Mouse (Mus musculus) heart, adult 18-20 months (tissue): Measurements from ENCODE around the gene Tm9sf2. TPM values are rescaled to one million over a fixed set of nuclear protein-coding genes. Genes with fewer than 3 reads are reported as not detected.
A peak's percentile ranks its signal among the peaks of the same experiment; 100 is the strongest.
"Not testable (repeated sequence)": the region's sequence is repeated elsewhere in the genome, so short reads cannot be mapped to it uniquely, and the experiment has no call there.

Experiments
- DNase-seq, 2 experiments: peaks; one replicate each; pipeline ENCODE4 v3.0.0; 2021 to 2022; ENCODE audit warnings: mixed read lengths in 1 of 2
- long read RNA-seq, 2 experiments: library from polyadenylated mRNA; stranded (forward); transcript quantifications; one replicate each; pipeline ENCODE4 v2.0.0; 2021
- total RNA-seq, 2 experiments: library from RNA; stranded (reverse); gene quantifications; 2 replicates each; pipeline ENCODE4 v1.2.3; 2021

Tm9sf2 gene
- total RNA-seq: 100 to 1,000 TPM; 130 to 139 TPM
- long read RNA-seq, experiment 1, transcript Tm9sf2-201 (17 exons, 3,107 nt): major isoform, 200 of 237 reads
- long read RNA-seq, experiment 1, partial matches to known transcripts: 17 of 237 reads
- long read RNA-seq, experiment 1, other reads (novel, unspliced or antisense): 20 of 237 reads
- long read RNA-seq, experiment 2, transcript Tm9sf2-201 (17 exons, 3,107 nt): major isoform, 94 of 126 reads
- long read RNA-seq, experiment 2, partial matches to known transcripts: 22 of 126 reads
- long read RNA-seq, experiment 2, other reads (novel, unspliced or antisense): 10 of 126 reads

DNA sequence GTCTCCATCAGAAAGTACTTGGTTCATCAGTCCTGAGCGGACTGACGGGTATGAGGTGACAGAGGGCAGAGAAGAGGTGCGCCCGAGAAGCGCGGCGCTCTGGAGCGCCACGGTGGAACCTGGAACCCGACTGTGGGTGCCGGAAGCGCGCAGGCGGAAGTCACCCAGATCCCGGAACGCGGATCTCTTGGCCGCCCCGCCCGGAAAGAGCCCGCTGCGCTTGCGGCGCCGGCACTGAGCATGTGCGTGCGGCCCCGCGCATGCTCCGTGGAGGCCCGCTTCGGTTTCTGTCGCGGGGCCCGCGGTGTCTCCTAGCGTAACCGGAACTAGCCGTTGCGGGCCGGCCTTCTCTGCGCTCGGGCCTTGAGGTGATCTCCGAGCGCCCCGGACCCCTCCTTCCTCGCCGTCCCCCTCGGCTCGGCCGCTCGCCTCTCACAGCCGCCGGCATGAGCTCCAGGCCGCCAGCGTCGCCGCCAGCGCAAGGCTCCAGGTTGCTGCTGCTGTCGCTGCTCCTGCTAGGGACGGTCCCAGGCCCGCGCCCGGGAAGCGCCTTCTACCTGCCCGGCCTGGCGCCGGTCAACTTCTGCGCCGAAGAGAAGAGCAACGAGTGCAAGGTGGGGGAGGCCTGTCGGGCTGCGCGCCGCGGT is at the start of gene Tm9sf2:
Gene Tm9sf2 (plus strand): TSS at position 217 of the 647 bp plus-strand sequence.
- peak; percentile 93 to 97 for DNase-seq

DNA sequence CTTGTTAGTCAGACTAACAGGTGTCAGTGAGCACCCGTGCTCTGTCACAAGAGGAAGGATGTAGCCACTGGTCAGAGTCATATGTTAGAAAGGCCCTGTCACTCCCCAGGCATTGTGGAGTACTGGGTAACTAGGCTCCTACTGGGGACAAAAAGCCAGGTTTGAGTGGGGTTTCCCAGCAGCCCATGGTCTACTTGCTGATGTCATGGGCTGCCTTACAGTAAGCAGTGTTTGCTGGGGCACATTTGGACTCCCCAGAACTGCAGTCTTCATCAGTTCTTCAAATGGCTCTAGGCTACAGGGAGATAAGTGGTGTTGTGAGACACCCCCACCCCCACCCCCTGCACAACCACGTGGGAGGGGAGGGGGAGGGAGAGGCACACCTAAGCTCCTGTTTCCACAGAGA is 48.9 kb upstream of the Tm9sf2 start:
- DNase-seq: no peak

DNA sequence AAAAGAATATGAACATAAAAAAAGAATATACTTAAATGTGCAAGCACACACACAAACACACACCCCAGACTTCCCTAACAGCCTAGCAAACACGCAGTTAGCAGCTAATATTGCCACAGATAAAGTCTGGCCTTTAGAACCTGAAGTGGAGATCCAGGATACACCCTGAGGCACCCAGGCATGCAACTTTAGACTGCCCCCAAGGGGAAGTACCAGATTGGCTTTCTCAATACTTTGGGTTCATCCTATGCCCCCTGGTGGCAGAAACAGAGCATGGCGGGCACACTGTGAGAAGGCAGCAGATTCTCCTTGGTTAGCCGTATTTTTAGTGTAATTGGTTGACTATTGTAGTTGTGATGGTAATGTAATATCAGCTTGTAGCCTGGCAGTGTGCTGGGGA is 46.2 kb upstream of the Tm9sf2 start:
- DNase-seq: peak; percentile 82 to 92

GRCm38 (mm10) chr14:122061376-122061775 is 45.5 kb upstream of the Tm9sf2 start:
- DNase-seq: no peak

GRCm38 (mm10) chr14:122062411-122063090 is 44.3 kb upstream of the Tm9sf2 start:
- no peak for DNase-seq

- no peak for DNase-seq
Observed at GRCm38 (mm10) chr14:122063599-122063998, 43.2 kb upstream of the Tm9sf2 start.

GRCm38 (mm10) chr14:122064519-122064918 is 42.3 kb upstream of the Tm9sf2 start:
- DNase-seq: peak; percentile 51 to 88

GRCm38 (mm10) chr14:122066243-122066642 is 40.6 kb upstream of the Tm9sf2 start:
- no peak for DNase-seq

DNA sequence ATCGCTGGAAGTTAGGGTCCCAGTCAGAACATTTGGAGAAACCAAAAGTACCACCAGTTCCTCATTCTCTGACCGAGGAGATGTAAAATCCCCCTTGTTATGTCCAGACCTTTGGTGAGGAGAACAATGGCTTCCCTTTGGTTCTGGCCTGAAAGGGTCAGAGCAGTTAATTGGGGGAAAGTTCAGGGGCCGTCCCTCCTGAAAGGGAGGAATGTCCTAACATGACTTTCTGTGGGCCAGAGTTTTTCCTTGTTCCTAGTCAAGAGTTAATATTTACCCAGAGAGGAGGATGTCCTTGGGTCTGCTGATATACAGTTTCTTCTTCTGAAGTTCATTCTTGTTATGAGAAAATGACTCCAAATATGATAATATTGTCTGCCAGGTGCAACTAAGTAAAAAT is 38.8 kb upstream of the Tm9sf2 start:
- not testable (repeated sequence) for DNase-seq

- peak; percentile 25 to 50 for DNase-seq
Observed at GRCm38 (mm10) chr14:122068801-122069695, 37.8 kb upstream of the Tm9sf2 start.

DNA sequence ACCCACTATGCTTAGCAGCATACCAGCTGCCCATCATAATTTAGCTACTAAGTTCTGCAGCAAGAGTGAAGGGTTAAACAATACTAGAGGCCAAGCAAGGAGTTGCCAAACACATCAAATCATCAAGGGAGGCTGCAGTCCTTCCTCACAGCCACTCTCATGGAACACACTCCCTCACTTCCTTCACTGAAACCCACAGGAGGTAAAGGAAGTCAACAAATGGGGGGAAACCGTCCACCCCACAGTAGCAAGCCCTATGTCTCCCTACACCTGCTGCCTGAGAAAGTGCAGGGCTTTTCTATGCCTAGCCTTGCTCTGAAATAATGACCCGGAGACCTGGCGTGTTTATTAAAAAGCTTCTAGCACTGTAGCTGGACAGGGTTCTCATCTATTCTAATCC is 36.9 kb upstream of the Tm9sf2 start:
- no peak for DNase-seq

DNA sequence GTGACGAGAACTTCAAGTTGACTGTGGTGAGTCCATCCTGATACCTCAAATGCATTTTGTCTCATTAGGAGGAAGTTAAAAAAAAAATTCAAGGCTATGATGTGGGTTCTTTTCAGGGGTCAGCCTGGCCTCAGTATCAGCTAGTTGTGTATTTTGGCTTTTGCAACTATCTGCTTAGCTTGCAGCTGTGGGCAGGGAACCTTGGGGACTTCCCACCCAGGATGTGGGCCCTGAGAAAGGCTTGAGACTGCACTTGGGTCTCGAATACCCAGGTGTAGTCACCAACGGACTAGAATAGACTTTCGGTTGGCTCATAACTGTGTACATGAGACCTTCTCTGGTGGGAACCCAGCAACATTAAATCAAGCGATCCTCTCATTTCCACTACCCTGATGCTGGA is 33.4 kb upstream of the Tm9sf2 start:
- no peak for DNase-seq

GRCm38 (mm10) chr14:122074360-122074759 is 32.5 kb upstream of the Tm9sf2 start:
- DNase-seq: peak; percentile 31 to 41

DNA sequence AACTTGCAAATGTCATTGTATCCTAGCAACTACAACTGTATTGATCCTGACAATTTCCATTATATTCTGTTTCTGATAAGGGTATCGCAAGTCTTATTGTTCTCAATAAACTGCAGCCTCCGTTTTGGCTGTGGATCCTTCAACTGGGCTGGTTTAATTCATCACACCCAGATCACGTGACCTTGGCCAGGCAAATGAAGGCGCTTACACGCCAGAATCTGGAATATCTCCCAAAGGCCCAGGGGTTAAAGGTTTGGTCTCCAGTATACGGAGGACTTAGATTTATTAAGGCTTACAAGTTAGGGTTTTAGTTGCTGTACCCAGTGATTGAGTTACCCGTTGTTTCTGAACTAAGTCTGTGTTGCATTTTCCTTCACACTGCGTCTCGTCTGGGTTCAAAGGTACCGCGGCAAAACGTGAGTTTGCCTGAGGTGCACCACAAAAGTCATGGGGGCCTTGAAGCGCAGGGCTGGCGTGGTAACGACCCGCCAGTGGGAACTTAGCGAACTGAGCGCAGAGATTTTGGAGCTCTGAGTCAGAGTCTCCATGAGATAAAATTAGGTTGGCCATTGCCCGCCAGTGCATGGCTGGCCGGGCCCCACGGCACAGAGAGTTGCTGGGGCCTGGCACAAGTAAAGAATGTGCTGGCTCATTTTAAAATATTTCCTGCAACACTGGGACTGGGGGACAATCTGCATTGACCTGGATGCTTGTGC is 31.2 kb upstream of the Tm9sf2 start:
- DNase-seq: peak; percentile 50 to 68

DNA sequence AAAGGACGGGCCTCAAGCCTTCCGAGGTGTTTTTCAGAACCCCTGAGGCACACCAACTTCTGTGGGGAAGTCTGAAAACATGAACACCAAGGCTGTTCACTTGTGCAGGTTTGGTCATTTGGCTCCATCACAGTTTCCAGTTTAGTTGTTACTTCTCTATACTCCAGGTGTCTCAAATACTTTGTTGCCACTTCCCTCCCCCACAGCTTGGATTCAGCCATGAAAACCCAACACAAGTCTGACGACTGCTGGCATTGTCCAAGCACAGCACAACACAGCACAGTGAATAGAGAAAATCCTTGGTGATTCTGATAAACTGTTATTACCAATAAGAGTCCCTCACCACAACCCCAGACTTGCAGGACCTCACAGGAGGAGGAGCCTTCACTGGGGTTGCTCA is 29.8 kb upstream of the Tm9sf2 start:
- DNase-seq: no peak

GRCm38 (mm10) chr14:122079428-122079827 is 27.4 kb upstream of the Tm9sf2 start:
- DNase-seq: peak; percentile 31 to 77

DNA sequence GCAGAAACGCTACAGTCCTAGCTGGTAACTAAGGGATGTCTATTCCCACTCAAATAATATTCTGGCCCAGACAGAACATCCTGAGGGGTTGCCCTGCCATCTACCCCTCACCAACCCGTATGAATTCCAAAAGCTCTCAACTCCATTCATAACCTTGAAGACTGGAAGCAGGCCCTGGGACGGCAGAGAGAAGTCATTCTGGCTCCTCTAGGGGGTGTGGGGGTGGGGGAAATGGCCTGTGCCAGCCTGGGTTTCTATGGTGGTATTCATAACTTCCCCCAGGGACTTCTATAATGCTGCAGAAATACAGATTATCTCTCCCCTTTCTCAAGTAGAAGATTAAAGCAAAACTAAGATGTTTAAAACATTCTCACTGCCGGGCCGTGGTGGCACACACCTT is 26.9 kb upstream of the Tm9sf2 start:
- DNase-seq: no peak

GRCm38 (mm10) chr14:122081308-122081707 is 25.5 kb upstream of the Tm9sf2 start:
- DNase-seq: no peak

DNA sequence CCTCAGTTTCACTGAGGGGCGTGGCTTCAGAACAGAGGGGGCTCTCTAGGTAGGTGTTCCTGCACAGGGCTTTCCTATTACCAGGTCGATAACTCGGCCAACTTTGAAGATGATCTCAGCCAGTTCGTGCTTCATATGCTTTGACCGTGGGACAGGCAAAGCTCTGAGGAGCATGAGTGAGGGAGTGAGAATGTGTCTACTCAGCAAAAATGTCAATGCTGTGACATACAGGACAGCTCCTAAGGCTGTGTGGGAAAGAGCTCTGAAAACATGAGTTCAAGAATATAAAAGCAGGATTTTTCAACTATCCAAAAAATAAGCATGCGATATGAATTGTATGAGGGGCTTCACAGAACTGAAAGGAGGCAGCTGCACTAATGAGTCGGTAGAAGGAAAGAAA is 23.3 kb upstream of the Tm9sf2 start:
- DNase-seq: no peak

DNA sequence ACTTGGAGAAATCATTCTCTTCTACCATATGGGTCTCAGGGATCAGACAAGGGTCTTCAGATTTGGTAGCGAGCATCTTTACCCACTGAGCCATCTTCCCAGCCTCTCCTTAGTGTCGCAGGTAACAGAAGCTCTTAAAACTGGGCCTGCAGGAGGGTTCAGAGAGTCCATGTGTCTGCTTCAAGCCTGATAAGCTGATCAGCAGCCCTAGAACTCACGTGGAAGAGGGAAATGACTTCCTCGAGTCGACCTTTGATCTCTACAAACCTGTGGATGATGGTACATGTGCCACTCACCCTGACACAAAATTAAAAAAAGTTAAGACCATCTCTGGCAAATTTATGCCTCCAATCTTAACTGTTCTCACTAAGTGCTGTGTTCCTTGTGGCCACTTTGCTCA is 18.9 kb upstream of the Tm9sf2 start:
- no peak for DNase-seq

- no peak for DNase-seq
Observed at GRCm38 (mm10) chr14:122092363-122092762, 14.5 kb upstream of the Tm9sf2 start.

DNA sequence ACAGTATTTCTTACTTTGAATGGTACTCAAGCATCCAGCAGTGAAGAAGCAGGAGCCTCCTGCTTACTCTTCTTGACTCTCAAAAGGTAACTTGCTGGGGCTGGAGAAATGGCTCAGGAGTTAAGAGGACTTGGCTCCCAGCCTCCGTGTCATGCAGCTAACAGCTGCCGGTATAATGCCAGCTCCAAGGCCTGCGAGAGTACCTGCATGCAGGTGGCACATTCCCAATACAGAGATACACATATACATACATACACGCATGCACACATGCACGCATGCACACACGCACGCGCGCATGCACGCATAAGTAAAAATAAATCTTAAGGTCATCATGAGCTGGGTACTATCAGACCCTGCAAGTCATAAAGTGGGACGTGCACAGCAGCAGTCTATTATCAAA is 10.5 kb upstream of the Tm9sf2 start:
- no peak for DNase-seq
